Mouse (Mus musculus) bone marrow, adult 2 months (tissue): ENCODE results near the gene Itgb3bp. TPM values are rescaled to one million over a fixed set of nuclear protein-coding genes. Genes with fewer than 3 reads are reported as not detected.

Source experiments
- H3K27ac ChIP-seq: fragments of 200-500 bp; 2 replicates; pipeline ENCODE4 v1.5.1; 2012; ENCODE audit warnings: low read depth, mild to moderate bottlenecking, control low read depth, inconsistent platforms, low read length; ENCODE audit not compliant: control insufficient read depth, poor library complexity, insufficient read depth
- H3K4me1 ChIP-seq: fragments of 200-500 bp; 2 replicates; pipeline ENCODE4 v1.6.1; 2011; ENCODE audit warnings: low read length; ENCODE audit not compliant: control insufficient read depth, insufficient read depth
- H3K4me3 ChIP-seq: fragments of 200-500 bp; replicated peaks from 2 replicates; pipeline ENCODE3; 2011; ENCODE audit warnings: mild to moderate bottlenecking, low read depth, low read length, control low read depth; ENCODE audit not compliant: control insufficient read depth
- CTCF ChIP-seq: fragments of 200-500 bp; IDR thresholded peaks from 2 replicates; pipeline ENCODE4 v1.5.1; 2011; ENCODE audit warnings: low read length, control low read depth; ENCODE audit not compliant: control insufficient read depth, insufficient read depth
- POLR2A ChIP-seq: fragments of 200-500 bp; IDR thresholded peaks from 2 replicates; pipeline ENCODE4 v1.6.1; 2011; ENCODE audit warnings: low read depth, mild to moderate bottlenecking, control low read depth, low read length, borderline replicate concordance; ENCODE audit not compliant: control insufficient read depth
- WGBS: fragments of 180-500 bp; shearing (Covaris S2); methylation state at CpG from one replicate; pipeline ENCODE4 v1.1.7; 2018; 5-methylcytosine and 5-hydroxymethylcytosine counted together
- polyA plus RNA-seq: library from polyadenylated mRNA; stranded (reverse); fragments of >200 nt; gene quantifications from 2 replicates; pipeline ENCODE4 v1.2.4, GENCODE M21; 2011; ENCODE audit warnings: low replicate concordance; ENCODE audit not compliant: missing spikeins, insufficient read depth, insufficient read length

The Itgb3bp gene
- polyA plus RNA-seq, 1 experiment, result 8.9 TPM

- TF ChIP-seq POLR2A (no peak), CTCF (no peak)
- WGBS, result under 1% methylated on average over 7 of the region's 7 CpGs
- peak overlapping the region; percentile 79 for H3K4me3 ChIP-seq
- H3K27ac ChIP-seq, result no peak overlapping the region
- no peaks in the 10 kb centered on the region for H3K4me1 ChIP-seq
Observed at GRCm38 (mm10) chr4:99828739-99829093, 100.9 kb downstream of the Itgb3bp start.

GRCm38 (mm10) chr4:99828337-99828736, 101.3 kb downstream of the Itgb3bp start:
- Histone ChIP-seq H3K27ac (no peak overlapping the region), H3K4me1 (no peaks in the 10 kb centered on the region), H3K4me3 (no peak overlapping the region)
- TF ChIP-seq CTCF (no peak), POLR2A (no peak)
- WGBS, result 14% methylated on average over 4 of the region's 4 CpGs

DNA sequence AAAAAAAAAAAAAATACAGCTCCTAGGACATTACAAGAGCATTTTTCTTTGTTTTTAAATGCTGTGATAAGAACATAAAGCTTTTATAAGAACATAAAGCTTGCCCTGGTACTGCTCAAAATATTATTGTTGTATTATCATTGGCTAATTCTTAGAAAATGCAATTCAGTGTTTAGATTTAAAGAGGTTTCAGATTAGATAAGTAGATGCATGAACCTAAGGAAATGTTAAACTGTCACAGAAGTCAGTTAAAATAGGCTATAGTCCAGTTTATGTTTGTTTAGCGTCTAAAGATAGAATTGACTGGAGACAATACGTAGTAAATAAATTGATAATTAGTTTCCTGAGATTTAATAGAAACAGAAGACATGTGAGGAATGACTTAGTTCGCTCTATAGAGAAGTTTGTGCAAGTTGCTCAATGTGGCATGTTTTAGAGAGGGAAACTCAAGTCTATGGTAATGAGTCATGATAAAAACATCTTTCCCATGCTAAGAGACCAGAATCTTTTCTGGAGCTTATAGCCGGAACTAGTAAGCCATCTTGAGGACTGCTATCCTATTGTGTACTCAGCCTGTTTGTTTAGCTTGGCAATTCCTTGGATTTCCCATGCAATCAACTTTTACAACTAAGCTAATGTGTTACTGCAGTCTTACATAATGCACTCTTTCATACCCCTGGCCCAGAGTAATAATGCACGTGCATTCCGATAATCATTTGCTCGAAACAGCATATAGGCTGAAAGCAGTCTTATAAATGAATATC, 112.7 kb downstream of the Itgb3bp start:
- H3K4me3 ChIP-seq, result no peak overlapping the region
- no peaks in the 10 kb centered on the region for H3K4me1 ChIP-seq
- WGBS, result 88% methylated on average over 7 of the region's 7 CpGs
- H3K27ac ChIP-seq, result no peak overlapping the region
- no peak for TF ChIP-seq CTCF
- no peak for TF ChIP-seq POLR2A

DNA sequence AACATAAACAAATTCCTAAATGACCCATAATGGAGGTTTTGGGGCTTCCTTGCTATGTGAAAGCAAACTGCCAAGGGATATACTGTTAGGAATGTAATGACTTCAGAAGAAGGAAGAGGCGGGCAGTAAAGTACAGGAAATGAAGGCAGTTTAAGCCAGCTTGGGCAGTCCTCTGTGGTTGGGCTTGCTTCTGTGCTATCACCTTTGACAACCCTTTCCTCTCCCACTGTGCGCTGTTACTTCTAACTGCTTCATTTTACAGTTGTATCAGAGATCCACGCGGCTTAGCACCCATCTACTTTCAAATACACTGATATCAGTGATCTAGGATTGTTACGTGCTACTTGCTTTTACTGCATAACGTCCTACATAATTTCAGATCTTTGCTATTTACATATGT, 137.2 kb downstream of the Itgb3bp start:
- 57% methylated on average over 6 of the region's 6 CpGs for WGBS
- no peaks in the 10 kb centered on the region for H3K4me1 ChIP-seq
- no peak overlapping the region for H3K27ac ChIP-seq
- no peak overlapping the region for H3K4me3 ChIP-seq
- TF ChIP-seq CTCF (no peak), POLR2A (no peak)

GRCm38 (mm10) chr4:99773041-99773440, 156.6 kb downstream of the Itgb3bp start:
- TF ChIP-seq CTCF (no peak), POLR2A (no peak)
- Histone ChIP-seq H3K4me1 (no peaks in the 10 kb centered on the region), H3K27ac (no peak overlapping the region), H3K4me3 (no peak overlapping the region)
- 74% methylated on average over 1 of the region's 1 CpGs for WGBS

DNA sequence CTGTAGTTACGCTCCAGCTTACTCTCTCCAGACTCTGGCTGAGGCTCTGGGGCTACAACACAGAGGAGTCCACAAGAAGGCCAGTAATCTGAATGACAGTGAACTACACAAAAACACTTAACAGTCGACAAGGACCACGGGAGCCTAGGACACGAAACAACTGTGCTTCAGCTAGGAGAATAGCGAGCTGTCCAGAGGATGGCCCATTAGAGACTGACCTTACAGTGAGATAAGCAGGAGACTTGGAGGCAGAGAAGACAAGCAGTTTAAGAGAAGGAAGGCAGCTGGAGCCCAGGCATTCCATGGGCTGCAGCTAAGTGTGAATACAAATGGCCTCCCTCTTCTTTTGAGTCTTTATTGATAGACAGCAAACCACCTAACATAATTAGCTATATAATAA, 159.1 kb downstream of the Itgb3bp start:
- 89% methylated on average over 5 of the region's 5 CpGs for WGBS
- H3K4me3 ChIP-seq, result no peak overlapping the region
- TF ChIP-seq CTCF, result no peak
- TF ChIP-seq POLR2A, result no peak
- H3K27ac ChIP-seq, result no peak overlapping the region
- no peaks in the 10 kb centered on the region for H3K4me1 ChIP-seq

- Histone ChIP-seq H3K4me1 (no peaks in the 10 kb centered on the region), H3K4me3 (no peak overlapping the region), H3K27ac (no peak overlapping the region)
- TF ChIP-seq CTCF, result no peak
- no peak for TF ChIP-seq POLR2A
- WGBS, result 76% methylated on average over 1 of the region's 1 CpGs
Observed at GRCm38 (mm10) chr4:99766753-99767152, 162.9 kb downstream of the Itgb3bp start.

DNA sequence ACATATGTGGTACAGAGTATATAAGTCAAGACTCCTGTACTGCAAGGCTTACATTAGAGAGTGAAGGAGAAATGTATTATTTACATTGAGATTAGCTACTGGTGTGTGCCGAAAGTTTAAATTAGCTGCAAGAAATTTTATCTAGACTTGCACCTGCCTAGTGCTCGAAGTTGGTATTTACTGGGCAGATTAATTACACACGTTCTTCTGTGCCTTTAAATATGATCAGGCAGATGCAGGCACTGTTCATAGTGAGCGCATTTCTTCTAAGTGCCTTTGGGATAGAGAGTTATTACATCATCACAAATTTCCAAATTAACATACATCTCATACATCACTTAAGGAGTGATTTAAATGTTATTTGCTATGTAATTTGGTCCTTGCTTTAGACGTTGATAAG, 163.3 kb downstream of the Itgb3bp start:
- Histone ChIP-seq H3K4me1 (no peaks in the 10 kb centered on the region), H3K27ac (no peak overlapping the region), H3K4me3 (no peak overlapping the region)
- WGBS, result 78% methylated on average over 5 of the region's 5 CpGs
- TF ChIP-seq POLR2A (no peak), CTCF (no peak)

DNA sequence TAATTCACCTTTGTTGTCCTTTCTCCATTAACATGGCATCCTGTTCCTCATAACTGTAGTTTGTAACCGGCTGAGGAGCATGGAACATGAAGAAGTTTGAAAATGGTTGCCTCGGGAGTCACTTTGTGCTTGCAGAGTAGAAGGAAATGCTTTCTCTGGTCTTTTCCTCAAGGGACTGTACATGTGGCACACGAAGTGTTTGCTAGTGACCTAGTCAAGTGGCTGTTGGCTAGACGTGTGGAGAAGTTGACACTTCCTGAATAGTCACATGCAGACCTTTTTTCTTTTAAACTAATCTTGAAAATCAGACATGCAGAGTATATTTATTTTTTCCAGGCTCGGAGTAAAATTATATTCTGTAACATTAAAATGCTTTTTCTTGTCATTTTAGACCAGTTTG, 177.2 kb downstream of the Itgb3bp start:
- TF ChIP-seq CTCF (no peak), POLR2A (no peak)
- H3K4me1 ChIP-seq, result no peaks in the 10 kb centered on the region

More for the DNA sequence above, 177.2 kb downstream of the Itgb3bp start:
- no peak overlapping the region for H3K27ac ChIP-seq
- no peak overlapping the region for H3K4me3 ChIP-seq
- 77% methylated on average over 5 of the region's 5 CpGs for WGBS
